Mouse (Mus musculus): ENCODE measurements around the gene Cfap77.

Cfap77 gene

DNA sequence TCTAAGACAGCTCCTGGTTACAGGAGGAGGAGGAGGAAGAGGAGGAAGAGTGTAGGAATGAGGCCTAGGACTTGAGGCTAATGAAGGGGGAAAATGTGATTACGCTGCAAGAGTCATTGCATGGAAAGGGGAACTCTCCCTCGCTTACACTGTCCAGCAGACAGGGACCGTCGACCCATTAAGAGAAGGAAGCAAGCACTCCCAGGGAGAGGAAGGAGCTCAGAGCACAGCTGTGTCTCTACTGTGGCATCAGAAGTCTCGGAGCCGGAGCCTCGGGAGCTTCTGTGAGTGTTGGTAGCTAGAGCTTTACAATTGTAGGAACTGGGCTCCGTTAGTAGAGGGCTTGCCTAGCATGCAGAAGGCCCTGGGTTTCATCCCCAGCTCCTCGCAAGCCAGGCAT lies 50.8 kb downstream of the Cfap77 start:
- no peak for ATAC-seq (ENCODE audit: insufficient number of reproducible peaks, low FRiP score, low TSS enrichment)

GRCm38 (mm10) chr2:28998246-28998645 lies 56.6 kb downstream of the Cfap77 start:
- ATAC-seq (ENCODE audit: insufficient number of reproducible peaks, low FRiP score, low TSS enrichment), result no peak

DNA sequence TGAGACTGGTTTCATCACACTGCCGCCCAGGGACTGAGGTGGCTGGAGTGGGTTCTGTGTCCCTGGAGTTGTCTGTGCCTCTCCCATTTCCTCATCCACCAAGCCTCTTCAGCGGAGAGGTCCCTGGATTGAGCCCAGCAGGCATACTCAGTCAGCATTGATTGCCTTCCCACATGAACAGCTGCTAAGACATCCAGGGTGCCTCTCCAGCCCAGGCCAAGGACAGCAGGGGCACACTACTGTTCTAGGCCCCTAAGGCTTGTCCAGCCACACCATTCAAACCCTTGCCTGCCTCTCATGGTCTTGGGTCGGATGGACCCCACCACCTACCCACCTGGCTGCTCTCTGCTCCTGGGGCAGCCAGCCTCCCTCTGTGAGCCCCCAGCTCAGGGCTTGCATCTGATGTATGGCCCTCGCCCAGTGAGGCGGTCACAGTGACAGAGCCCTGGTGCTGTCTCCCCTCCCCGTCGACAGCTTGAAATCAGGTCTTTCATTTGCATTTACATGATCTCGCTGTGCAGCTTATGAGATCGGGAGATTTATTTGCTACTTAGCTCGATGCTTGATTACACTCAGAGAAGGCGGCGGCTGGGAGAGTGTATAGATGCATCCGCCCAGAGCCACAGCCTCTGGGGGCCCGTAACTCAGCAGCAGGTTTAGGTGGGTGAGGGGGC lies 57.6 kb downstream of the Cfap77 start:
- no peak for ATAC-seq (ENCODE audit: insufficient number of reproducible peaks, low FRiP score, low TSS enrichment)

DNA sequence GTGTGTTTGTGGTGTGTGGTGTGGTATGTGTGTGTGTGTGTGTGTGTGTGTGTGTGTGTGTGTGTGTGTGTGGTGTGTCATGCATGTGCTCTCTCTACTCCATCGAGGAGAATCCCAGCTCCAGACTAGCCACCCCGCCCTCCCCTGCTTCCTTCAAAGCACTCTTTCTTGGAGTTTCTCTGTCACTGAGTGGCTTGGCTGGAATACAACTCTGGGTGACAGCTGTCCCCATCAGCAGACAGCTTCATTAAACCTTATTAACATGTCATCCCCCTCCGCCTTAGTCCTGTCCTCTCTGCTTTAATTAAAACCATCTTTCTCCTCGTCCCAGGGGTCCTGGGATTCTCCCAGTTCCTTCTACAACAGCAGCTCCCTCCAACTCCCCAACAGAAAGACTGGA lies 59.4 kb downstream of the Cfap77 start:
- ATAC-seq (ENCODE audit: insufficient number of reproducible peaks, low FRiP score, low TSS enrichment), result no peak

GRCm38 (mm10) chr2:28994014-28994413 lies 60.9 kb downstream of the Cfap77 start:
- no peak for ATAC-seq (ENCODE audit: insufficient number of reproducible peaks, low FRiP score, low TSS enrichment)

GRCm38 (mm10) chr2:28988781-28989180 lies 66.1 kb downstream of the Cfap77 start:
- ATAC-seq (ENCODE audit: insufficient number of reproducible peaks, low FRiP score, low TSS enrichment), result no peak

- ATAC-seq (ENCODE audit: insufficient number of reproducible peaks, low FRiP score, low TSS enrichment), result no peak
Observed at GRCm38 (mm10) chr2:28980080-28980910, 74.6 kb downstream of the Cfap77 start.

- ATAC-seq (ENCODE audit: insufficient number of reproducible peaks, low FRiP score, low TSS enrichment), result no peak
Observed at GRCm38 (mm10) chr2:28978461-28978860, 76.4 kb downstream of the Cfap77 start.

- peak; percentile 36; the same call in 1 of the 2 replicates for ATAC-seq (ENCODE audit: insufficient number of reproducible peaks, low FRiP score, low TSS enrichment)
Observed at GRCm38 (mm10) chr2:28976635-28977034, 78.2 kb downstream of the Cfap77 start.

DNA sequence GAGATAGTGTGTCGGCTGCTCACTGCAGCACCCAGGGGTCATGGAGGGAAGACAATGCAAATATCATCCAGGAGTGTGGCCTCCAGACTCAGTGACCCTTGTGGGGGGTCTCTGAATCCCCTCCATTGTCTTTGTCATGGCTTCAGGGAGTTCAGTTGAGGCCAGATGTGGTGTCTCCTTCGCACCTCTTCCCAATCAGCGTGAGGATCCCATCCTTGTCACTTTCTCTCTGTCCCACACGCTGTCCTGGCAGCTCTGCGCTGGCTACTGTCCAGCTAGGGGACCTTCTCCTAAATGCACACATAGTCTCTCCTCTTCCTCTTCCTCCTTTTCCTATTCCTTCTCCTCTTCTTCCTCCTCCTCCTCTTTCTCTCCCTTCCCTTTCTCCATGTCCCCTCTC lies 79.3 kb downstream of the Cfap77 start:
- no peak for ATAC-seq (ENCODE audit: insufficient number of reproducible peaks, low FRiP score, low TSS enrichment)

DNA sequence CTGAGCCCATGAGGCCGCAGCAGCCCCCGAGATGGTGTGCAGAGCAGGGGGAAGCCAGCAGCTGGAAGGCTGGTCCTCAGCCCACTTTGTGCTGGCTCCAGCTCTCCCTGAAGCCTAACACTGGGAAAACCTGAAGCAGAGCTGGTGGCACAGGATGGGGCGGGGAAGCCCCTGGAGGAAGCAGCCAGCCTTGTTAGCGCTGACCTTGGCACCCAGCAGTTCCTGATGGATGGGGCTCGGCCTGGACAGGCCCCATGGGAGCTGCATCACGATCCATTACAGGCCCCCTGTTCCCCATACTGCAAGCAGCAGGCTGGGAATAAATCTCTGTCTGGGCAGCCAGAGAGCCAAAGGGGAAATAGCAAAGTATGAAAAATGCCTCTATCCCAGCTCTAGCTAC lies 80.3 kb downstream of the Cfap77 start:
- ATAC-seq (ENCODE audit: insufficient number of reproducible peaks, low FRiP score, low TSS enrichment), result no peak

DNA sequence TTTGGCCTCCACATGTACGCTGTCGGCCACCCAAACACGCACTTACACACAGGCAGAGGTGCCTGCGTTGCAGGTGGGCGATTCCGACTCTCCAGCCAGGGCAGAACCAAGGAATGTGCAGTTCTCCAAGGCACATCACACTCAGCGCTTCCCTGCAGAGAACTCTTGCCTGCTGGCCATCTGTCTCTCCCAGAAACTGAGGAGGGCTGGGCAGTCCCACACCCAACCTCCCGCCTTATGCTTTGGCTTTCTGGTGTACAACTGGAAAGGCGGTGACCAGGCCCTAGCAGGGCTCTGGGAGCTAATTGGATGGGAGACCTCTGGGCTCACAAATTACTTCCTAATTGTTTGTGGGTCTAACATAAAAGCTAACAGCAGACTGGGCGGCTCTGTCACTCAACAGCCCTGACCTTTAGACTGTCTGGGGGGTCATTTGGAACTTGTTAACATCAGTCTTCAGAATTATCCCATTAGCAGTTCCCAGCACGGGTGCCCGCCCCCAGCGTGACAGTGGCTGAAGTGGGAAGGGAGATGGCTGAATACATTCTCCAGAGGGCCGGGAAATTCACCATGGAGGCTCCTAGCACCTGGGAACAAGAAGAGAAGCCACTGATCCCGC lies 80.9 kb downstream of the Cfap77 start:
- peak; percentile 68; the same call in 1 of the 2 replicates for ATAC-seq (ENCODE audit: insufficient number of reproducible peaks, low FRiP score, low TSS enrichment)

DNA sequence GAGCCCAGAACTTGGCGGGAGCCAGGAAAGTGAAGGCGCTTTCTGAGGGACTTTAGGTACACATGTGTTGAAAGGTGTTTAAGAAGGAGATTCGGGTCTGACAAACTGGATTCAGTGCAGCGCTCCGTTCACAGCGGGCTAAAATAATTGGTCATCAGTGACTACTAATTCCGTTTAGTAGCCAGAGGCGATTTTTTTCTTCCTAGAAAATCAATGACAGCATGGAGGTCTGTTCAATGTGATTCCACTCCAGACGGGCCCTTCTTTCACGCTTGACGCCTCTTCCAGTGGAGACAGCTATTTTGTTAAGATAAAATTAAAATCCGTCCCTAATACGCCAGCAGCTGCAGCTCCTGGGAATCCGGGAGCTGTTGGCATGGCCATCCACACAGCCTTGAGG lies 84.4 kb downstream of the Cfap77 start:
- ATAC-seq (ENCODE audit: insufficient number of reproducible peaks, low FRiP score, low TSS enrichment), result no peak

DNA sequence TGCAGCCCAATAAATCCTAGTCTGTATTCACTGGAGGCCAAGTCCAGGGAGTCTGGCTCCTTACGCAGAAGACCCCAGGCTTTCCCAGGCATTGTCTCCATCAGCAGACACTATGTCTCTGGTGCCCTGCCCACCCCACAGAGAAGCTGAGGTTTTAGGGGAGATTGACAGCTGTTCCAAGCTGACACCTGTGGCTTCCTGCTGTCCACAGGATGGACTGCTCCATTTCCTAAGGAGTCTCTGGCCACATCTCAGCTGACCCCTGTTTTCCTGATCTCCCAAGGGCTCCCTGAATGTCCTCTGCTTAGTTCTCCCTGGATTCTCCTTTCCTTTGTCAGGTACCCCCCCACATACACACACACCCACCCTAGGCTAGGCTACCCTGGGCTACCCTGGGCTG lies 86.6 kb downstream of the Cfap77 start:
- no peak for ATAC-seq (ENCODE audit: insufficient number of reproducible peaks, low FRiP score, low TSS enrichment)

DNA sequence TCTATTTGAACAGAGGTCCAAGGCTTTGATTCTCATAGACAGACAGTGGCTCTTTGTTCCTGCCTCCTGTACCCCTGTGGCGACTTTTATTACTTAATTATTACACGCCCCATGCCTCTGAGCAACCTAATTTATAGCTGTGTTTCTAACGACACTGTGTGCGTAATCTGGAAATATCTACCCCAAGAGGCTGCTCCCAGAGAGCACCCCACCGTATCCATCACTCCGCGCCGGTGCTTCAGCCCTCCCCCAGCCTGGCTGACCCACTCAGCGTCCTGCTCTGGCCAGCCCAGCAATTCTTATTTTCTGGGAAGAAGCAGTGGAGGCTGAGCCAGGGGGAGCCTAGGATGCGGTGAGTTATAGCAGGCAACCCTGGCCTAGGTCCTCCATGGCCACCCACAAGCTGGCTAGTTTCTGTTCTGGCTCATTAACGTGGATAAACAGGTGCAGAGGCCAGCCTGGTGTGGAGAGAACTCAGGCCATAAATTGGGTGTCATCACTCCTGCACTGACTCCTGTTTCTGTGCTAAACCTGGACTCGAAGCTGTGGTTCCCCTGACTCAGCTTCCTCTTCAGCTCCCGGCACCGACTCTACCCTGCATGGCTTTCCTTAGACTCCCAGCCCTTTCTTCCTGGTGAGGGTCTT lies 88.6 kb downstream of the Cfap77 start:
- no peak for ATAC-seq (ENCODE audit: insufficient number of reproducible peaks, low FRiP score, low TSS enrichment)

- no peak for ATAC-seq (ENCODE audit: insufficient number of reproducible peaks, low FRiP score, low TSS enrichment)
Observed at GRCm38 (mm10) chr2:28963565-28963964, 91.3 kb downstream of the Cfap77 start.

DNA sequence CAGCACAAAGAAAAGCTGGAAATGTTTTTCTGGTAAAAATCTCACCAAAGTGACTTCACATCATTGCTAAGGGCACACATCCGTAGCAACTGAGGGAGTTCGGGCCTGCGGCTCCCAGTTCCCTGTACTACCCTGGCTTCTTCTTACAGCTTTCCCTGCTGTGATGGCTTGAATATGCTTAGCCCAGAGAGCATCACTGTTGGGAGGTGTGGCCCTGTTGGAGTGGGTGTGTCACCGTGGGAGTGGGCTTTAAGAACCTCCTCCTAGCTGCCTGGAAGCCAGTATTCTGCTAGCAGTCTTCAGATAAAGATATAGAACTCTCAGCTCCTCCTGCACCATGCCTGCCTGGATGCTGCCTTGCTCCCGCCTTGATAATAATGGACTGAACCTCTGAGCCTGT lies 93.2 kb downstream of the Cfap77 start:
- no peak for ATAC-seq (ENCODE audit: insufficient number of reproducible peaks, low FRiP score, low TSS enrichment)

DNA sequence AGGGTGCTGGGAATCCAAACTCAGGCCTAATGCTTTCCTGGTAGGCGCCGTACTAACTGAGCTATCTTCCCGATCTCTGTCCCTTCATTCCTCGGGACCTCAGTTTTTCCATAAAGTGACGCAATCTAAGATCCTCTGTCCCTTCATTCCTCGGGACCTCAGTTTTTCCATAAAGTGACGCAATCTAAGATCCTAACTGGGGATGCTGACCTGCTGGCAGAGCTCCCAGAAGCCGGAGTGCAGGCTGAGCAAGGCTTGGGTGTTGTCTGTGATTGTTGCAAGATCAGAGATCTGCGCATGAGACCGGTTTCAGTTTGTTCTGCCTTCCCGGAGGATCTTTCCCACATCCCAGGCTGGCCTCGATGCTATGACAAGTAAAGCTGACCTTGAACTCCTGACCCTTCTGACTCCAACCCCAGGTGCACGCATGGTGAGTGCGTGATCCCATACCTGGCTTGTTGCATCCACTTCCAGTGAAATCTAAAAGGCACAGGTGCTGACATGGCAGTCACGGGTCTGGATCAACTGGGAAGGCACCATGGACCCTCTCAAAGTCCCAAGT lies 93.8 kb downstream of the Cfap77 start:
- no peak for ATAC-seq (ENCODE audit: insufficient number of reproducible peaks, low FRiP score, low TSS enrichment)

- no peak for ATAC-seq (ENCODE audit: insufficient number of reproducible peaks, low FRiP score, low TSS enrichment)
Observed at GRCm38 (mm10) chr2:28956874-28957273, 98.0 kb downstream of the Cfap77 start.

DNA sequence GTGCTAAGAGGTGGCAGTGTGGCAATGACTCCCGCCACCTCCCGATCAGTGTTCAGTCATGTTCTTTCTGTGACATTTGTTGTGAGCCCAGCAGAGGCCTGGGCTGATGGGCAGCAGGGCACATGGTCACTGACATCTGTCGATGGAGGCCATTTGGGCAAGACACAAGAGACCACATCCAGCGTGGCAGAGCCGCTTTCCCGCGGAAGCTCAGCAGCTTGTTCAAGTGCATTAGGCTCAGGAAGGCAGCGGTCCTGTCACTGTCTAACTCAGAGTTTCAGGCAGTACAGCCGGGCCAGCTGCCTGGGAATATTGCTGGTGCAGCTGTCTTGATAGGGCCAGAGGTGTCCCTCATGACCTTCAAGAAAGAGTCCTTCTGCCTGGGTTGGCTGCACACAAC lies 100.3 kb downstream of the Cfap77 start:
- no peak for ATAC-seq (ENCODE audit: insufficient number of reproducible peaks, low FRiP score, low TSS enrichment)

- ATAC-seq (ENCODE audit: insufficient number of reproducible peaks, low FRiP score, low TSS enrichment), result no peak
Observed at GRCm38 (mm10) chr2:28952981-28953380, 101.9 kb downstream of the Cfap77 start.
